Mouse (Mus musculus): Measurements from ENCODE around the gene Utf1. TPM values are rescaled to one million over a fixed set of nuclear protein-coding genes. Genes with fewer than 3 reads are reported as not detected.

The Utf1 gene
- 0.60 TPM in 1 of 2 replicates, not detected in the other for polyA plus RNA-seq (2015; fragmentation: Nextera tagmentation; extraction: Ambion mirVana)

DNA sequence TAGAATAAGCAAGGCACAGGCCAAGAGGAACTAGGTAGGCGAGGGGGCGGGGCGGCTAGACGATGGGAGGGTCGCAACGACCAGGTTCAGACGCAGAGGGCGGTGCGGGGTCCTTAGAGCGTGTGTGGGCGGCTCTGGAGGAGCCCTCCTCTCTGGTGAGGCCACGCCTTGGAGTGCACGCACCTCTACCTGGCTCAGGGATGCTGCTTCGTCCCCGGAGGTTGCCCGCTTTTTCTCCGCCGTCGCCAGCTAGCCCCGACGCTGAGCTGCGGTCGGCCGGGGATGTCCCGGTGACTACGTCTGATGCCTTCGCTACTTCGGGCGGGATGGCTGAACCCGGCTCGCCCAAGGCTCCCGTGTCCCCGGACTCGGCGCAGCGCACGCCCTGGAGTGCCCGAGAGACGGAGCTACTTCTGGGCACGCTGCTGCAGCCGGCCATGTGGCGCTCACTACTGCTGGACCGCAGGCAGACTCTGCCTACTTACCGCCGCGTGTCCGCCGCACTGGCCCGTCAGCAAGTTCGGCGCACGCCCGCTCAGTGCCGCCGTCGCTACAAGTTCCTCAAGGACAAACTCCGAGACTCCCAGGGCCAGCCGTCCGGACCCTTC is at the start of gene Utf1:
Utf1 (plus strand) TSS at position 116 of the 608 bp plus-strand sequence.
- Histone ChIP-seq H3K4me3 (peak within 1 kb of the TSS; percentile 47), H3K9ac (peak within 1 kb of the TSS; percentile 46), H3K27ac (no peak within 1 kb of the TSS), H3K4me1 (replicated peaks) (peaks cover 13% of the 10 kb centered on the region), H3K27me3 (peaks cover 89% of the 10 kb centered on the region), H3K36me3 (no peaks in the 10 kb centered on the region), H3K9me3 (replicated peaks) (no peaks in the 10 kb centered on the region), H3K4me2 (peak within 1 kb of the TSS; percentile 73)
- 1% methylated on average over 59 of the region's 59 CpGs for WGBS
- peak; percentile 58; the same call in 1 of the 2 replicates for ATAC-seq (replicated peaks; ENCODE audit: insufficient number of reproducible peaks, insufficient read depth, low FRiP score, low read depth)

DNA sequence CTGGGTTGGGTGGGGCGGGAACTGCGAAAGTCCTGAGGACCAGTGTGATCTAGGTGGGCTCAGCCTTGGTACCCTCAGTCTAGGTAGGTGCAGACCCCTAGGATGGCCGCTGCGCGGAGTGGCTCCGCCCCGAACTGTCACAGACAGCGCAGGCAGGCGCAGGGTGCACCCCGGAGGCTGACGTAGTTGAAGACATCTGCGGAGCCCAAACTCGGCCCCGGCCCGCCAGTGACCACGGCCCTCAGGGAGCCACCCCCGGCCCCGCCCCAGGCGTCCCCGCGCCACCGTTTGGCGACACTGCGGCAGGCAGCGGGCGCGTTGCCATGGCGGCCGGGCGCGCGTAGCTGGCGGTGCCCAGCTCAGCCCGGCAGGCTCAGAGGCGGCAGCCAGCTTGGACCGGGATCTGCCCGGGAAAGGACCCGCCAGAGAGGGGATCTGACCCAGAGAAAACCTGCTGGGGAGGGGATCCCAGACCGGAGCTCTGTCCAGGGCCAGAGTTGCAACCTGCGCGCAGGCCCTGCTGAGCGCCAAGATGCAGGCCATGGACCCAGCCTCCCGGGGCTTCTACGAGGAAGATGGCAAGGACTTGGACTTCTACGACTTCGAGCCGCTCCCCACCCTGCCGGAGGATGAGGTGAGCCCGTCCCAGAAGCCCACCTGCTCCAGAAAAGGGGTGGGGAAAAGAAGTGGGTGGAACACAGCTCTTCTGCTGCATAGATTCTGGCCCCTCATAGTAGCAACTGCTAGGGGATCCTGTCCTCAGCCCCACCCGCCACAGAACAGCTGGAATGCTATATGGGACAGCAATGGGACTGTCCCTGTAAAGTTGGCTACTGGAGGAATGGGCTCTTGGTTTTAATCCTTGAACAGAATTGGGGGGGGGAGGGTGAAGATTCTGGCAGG is 48.7 kb upstream of the Utf1 start, which contains the start of gene Kndc1:
Kndc1 (plus strand) TSS at position 42 of the 903 bp plus-strand sequence.
- H3K4me1 ChIP-seq (replicated peaks): 0 out of 2 replicates have a peak, but pooled peaks cover 12% of the 10 kb centered on the region
- H3K9me3 ChIP-seq (replicated peaks): no peaks in the 10 kb centered on the region
- peak within 1 kb of the TSS; percentile 20; the same call in 1 of the 2 replicates for H3K9ac ChIP-seq
- peak within 1 kb of the TSS; percentile 79 for H3K4me2 ChIP-seq
- WGBS: under 1% methylated on average over 50 of the region's 50 CpGs
- ATAC-seq (replicated peaks; ENCODE audit: insufficient number of reproducible peaks, insufficient read depth, low FRiP score, low read depth): 0 out of 2 replicates have a peak, but pooled peaks have one; percentile 47
- no peak within 1 kb of the TSS for H3K27ac ChIP-seq
- H3K36me3 ChIP-seq: no peaks in the 10 kb centered on the region
- peaks cover 70% of the 10 kb centered on the region for H3K27me3 ChIP-seq
- peak within 1 kb of the TSS; percentile 46 for H3K4me3 ChIP-seq

GRCm38 (mm10) chr7:139896271-139896670 is 47.3 kb upstream of the Utf1 start:
- 77% methylated on average over 7 of the region's 7 CpGs for WGBS
- no peaks in the 10 kb centered on the region for H3K9me3 ChIP-seq (replicated peaks)
- peaks cover 78% of the 10 kb centered on the region for H3K27me3 ChIP-seq

DNA sequence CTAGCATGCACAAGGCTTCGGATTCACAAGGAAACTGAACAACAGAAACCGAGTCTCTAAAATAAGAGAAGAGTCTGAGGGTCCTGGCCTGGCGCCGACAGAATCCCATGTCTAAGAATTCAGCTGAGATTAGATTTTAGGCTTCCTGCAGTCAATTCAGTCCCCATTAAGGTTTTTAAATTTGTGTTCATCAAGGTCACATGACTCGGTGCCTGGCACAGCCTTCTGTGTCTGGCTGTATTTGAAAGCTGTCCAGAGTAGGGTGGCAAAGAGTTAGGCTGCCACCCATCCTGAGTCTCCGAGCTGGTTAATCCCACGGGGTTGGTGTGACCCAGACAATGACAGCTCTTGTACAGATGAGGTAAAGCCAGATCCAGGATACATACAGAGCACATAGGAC is 46.8 kb upstream of the Utf1 start:
- Histone ChIP-seq H3K9me3 (replicated peaks) (no peaks in the 10 kb centered on the region), H3K4me1 (replicated peaks) (0 out of 2 replicates have a peak, but pooled peaks cover 12% of the 10 kb centered on the region), H3K4me3 (no peak overlapping the region), H3K27me3 (peaks cover 80% of the 10 kb centered on the region), H3K27ac (no peak overlapping the region), H3K4me2 (no peak overlapping the region), H3K36me3 (no peaks in the 10 kb centered on the region), H3K9ac (no peak overlapping the region)
- 75% methylated on average over 7 of the region's 7 CpGs for WGBS
- no peak for ATAC-seq (replicated peaks; ENCODE audit: insufficient number of reproducible peaks, insufficient read depth, low FRiP score, low read depth)

More at GRCm38 (mm10) chr7:139896271-139896670, 47.3 kb upstream of the Utf1 start:
- ATAC-seq (replicated peaks; ENCODE audit: insufficient number of reproducible peaks, insufficient read depth, low FRiP score, low read depth): no peak
- H3K36me3 ChIP-seq: no peaks in the 10 kb centered on the region
- H3K4me2 ChIP-seq: no peak overlapping the region
- 0 out of 2 replicates have a peak, but pooled peaks cover 12% of the 10 kb centered on the region for H3K4me1 ChIP-seq (replicated peaks)
- H3K4me3 ChIP-seq: no peak overlapping the region
- no peak overlapping the region for H3K27ac ChIP-seq
- no peak overlapping the region for H3K9ac ChIP-seq

GRCm38 (mm10) chr7:139898606-139899005 is 45.0 kb upstream of the Utf1 start:
- Histone ChIP-seq H3K4me3 (no peak overlapping the region), H3K36me3 (no peaks in the 10 kb centered on the region), H3K9ac (no peak overlapping the region), H3K4me2 (no peak overlapping the region), H3K27me3 (peaks cover 74% of the 10 kb centered on the region), H3K27ac (no peak overlapping the region), H3K9me3 (replicated peaks) (no peaks in the 10 kb centered on the region), H3K4me1 (replicated peaks) (0 out of 2 replicates have a peak, but pooled peaks cover 8% of the 10 kb centered on the region)
- 70% methylated on average over 2 of the region's 2 CpGs for WGBS
- ATAC-seq (replicated peaks; ENCODE audit: insufficient number of reproducible peaks, insufficient read depth, low FRiP score, low read depth): no peak

GRCm38 (mm10) chr7:139899505-139899904 is 44.1 kb upstream of the Utf1 start:
- ATAC-seq (replicated peaks; ENCODE audit: insufficient number of reproducible peaks, insufficient read depth, low FRiP score, low read depth): no peak
- Histone ChIP-seq H3K27ac (no peak overlapping the region), H3K4me1 (replicated peaks) (0 out of 2 replicates have a peak, but pooled peaks cover 7% of the 10 kb centered on the region), H3K27me3 (peaks cover 72% of the 10 kb centered on the region), H3K36me3 (no peaks in the 10 kb centered on the region), H3K4me2 (no peak overlapping the region), H3K9ac (no peak overlapping the region), H3K9me3 (replicated peaks) (no peaks in the 10 kb centered on the region), H3K4me3 (no peak overlapping the region)
- 68% methylated on average over 7 of the region's 7 CpGs for WGBS

DNA sequence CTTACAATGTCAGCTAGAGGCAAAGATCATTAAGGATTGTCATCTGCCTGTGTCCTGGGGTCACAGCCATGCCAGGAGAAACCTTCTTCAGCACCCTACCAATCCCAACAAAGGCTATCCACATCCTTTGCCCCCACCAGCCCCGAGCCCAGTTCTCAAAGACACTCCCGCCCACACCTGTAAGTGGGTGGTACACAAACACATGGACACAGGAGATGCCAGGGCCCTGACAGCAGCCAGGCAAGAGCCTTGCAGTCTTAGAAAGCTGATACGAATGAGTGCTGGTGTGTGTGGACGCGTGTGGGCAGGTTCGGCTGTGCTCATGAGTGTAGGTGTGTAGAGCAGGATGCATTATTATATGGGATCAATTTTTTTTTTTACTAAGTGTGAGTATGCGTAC is 43.1 kb upstream of the Utf1 start:
- Histone ChIP-seq H3K4me3 (no peak overlapping the region), H3K4me1 (replicated peaks) (no peaks in the 10 kb centered on the region), H3K27ac (no peak overlapping the region), H3K4me2 (no peak overlapping the region), H3K27me3 (peaks cover 72% of the 10 kb centered on the region), H3K36me3 (no peaks in the 10 kb centered on the region), H3K9ac (no peak overlapping the region), H3K9me3 (replicated peaks) (no peaks in the 10 kb centered on the region)
- ATAC-seq (replicated peaks; ENCODE audit: insufficient number of reproducible peaks, insufficient read depth, low FRiP score, low read depth): no peak
- 88% methylated on average over 7 of the region's 7 CpGs for WGBS

- no peak overlapping the region for H3K4me2 ChIP-seq
Measured at GRCm38 (mm10) chr7:139900896-139901295, 42.7 kb upstream of the Utf1 start.

DNA sequence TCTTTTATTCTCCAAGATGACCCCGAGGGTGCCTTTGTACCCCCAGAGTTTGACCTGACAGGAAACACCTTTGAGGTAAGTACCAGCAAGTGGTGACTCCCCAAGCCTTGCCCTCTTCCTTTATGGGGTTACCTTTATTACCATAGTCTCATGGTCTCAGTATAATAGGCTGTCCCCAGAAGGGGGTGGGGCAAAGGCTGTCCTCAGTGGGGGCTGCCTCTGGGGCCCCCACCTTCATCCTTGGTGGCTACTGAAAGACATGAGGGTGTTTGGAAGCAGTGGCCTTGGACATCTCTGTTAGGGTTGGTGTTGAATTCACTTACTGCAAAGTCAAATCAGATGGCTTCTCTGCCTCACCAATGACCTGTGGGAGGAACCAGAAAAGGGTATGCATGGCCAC is 41.6 kb upstream of the Utf1 start:
- Histone ChIP-seq H3K9ac (no peak overlapping the region), H3K4me3 (no peak overlapping the region), H3K27me3 (peaks cover 58% of the 10 kb centered on the region), H3K27ac (no peak overlapping the region), H3K36me3 (no peaks in the 10 kb centered on the region), H3K9me3 (replicated peaks) (no peaks in the 10 kb centered on the region), H3K4me2 (no peak overlapping the region), H3K4me1 (replicated peaks) (no peaks in the 10 kb centered on the region; the same call in 1 of the 2 replicates)
- 21% methylated on average over 1 of the region's 1 CpGs for WGBS
- no peak for ATAC-seq (replicated peaks; ENCODE audit: insufficient number of reproducible peaks, insufficient read depth, low FRiP score, low read depth)

More at GRCm38 (mm10) chr7:139900896-139901295, 42.7 kb upstream of the Utf1 start:
- Histone ChIP-seq H3K27ac (no peak overlapping the region), H3K9ac (no peak overlapping the region), H3K27me3 (peaks cover 69% of the 10 kb centered on the region), H3K4me1 (replicated peaks) (no peaks in the 10 kb centered on the region), H3K9me3 (replicated peaks) (no peaks in the 10 kb centered on the region), H3K4me3 (no peak overlapping the region), H3K36me3 (no peaks in the 10 kb centered on the region)
- ATAC-seq (replicated peaks; ENCODE audit: insufficient number of reproducible peaks, insufficient read depth, low FRiP score, low read depth): no peak
- WGBS: 68% methylated on average over 6 of the region's 6 CpGs

GRCm38 (mm10) chr7:139905261-139905660 is 38.3 kb upstream of the Utf1 start:
- Histone ChIP-seq H3K4me2 (no peak overlapping the region), H3K27ac (no peak overlapping the region), H3K4me3 (no peak overlapping the region), H3K4me1 (replicated peaks) (no peaks in the 10 kb centered on the region; the same call in 1 of the 2 replicates), H3K27me3 (peaks cover 35% of the 10 kb centered on the region), H3K9me3 (replicated peaks) (no peaks in the 10 kb centered on the region), H3K36me3 (no peaks in the 10 kb centered on the region), H3K9ac (no peak overlapping the region)
- no peak for ATAC-seq (replicated peaks; ENCODE audit: insufficient number of reproducible peaks, insufficient read depth, low FRiP score, low read depth)
- WGBS: 15% methylated on average over 6 of the region's 6 CpGs

DNA sequence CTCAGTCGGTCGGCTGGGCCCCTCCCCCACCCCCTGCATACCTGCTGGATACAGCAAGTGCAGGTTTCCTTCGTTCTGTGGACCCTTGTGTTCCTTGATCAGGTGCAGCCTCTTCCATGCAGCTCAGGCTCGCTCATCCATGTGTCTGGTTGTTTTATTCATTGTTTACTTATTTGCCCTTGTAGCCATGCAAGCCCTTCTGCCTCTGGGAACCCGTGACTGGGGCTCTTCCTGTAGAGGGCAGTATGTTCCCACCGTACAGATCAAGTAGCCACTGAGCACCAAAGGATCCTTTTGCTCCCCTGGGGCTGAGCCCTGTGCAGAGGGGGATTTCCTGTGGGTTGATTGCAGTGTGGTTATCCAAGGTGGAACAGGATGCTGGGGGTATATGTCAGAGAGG is 37.9 kb upstream of the Utf1 start:
- no peaks in the 10 kb centered on the region; the same call in 1 of the 2 replicates for H3K4me1 ChIP-seq (replicated peaks)

More for the DNA sequence above, 37.9 kb upstream of the Utf1 start:
- no peak overlapping the region for H3K27ac ChIP-seq
- no peak overlapping the region for H3K9ac ChIP-seq
- H3K9me3 ChIP-seq (replicated peaks): no peaks in the 10 kb centered on the region
- peaks cover 33% of the 10 kb centered on the region for H3K27me3 ChIP-seq
- ATAC-seq (replicated peaks; ENCODE audit: insufficient number of reproducible peaks, insufficient read depth, low FRiP score, low read depth): no peak
- WGBS: 5% methylated on average over 6 of the region's 6 CpGs
- H3K4me3 ChIP-seq: no peak overlapping the region
- H3K4me2 ChIP-seq: no peak overlapping the region
- H3K36me3 ChIP-seq: no peaks in the 10 kb centered on the region
